Mouse (Mus musculus): ENCODE results near the gene Gdi2.
"Not testable (repeated sequence)": the region's sequence is repeated elsewhere in the genome, so short reads cannot be mapped to it uniquely, and the experiment has no call there.

- not testable (repeated sequence) for TF ChIP-seq CTCF, POLR2A (IDR thresholded peaks at IDR 0.05; ENCODE audit: extremely low read depth, insufficient read depth, low read length)
Observed at GRCm38 (mm10) chr13:3515351-3515750, 22.5 kb upstream of the Gdi2 start.
